Mouse (Mus musculus): ENCODE data around the gene Olfr804.

Olfr804 gene

GRCm38 (mm10) chr10:129702910-129703309 lies at the start of gene Olfr804:
Gene Olfr804, plus strand, starts transcription at chr10:129703210.
- TF ChIP-seq GATA4 (IDR thresholded peaks at IDR 0.05; ENCODE audit: insufficient replicate concordance, low read length) = no peak

- TF ChIP-seq GATA4 (IDR thresholded peaks at IDR 0.05; ENCODE audit: insufficient replicate concordance, low read length) = no peak
Observed at GRCm38 (mm10) chr10:129657394-129657793, 45.6 kb upstream of the Olfr804 start, which contains the start of gene Olfr800. Gene Olfr800, plus strand, starts transcription at chr10:129657694.

GRCm38 (mm10) chr10:129673765-129674164 lies 29.2 kb upstream of the Olfr804 start, which contains the start of gene Olfr801:
Gene Olfr801, minus strand, starts transcription at chr10:129673865.
- no peak for TF ChIP-seq GATA4 (IDR thresholded peaks at IDR 0.05; ENCODE audit: insufficient replicate concordance, low read length)

- no peak for TF ChIP-seq GATA4 (IDR thresholded peaks at IDR 0.05; ENCODE audit: insufficient replicate concordance, low read length)
Observed at GRCm38 (mm10) chr10:129688069-129688468, 14.9 kb upstream of the Olfr804 start, which contains the start of gene Olfr802. Gene Olfr802, minus strand, starts transcription at chr10:129688169.

- TF ChIP-seq GATA4 (IDR thresholded peaks at IDR 0.05; ENCODE audit: insufficient replicate concordance, low read length) = no peak
Observed at GRCm38 (mm10) chr10:129694186-129694585, 8.8 kb upstream of the Olfr804 start, which contains the start of gene Olfr803. Gene Olfr803, minus strand, starts transcription at chr10:129694286.

- no peak for TF ChIP-seq GATA4 (IDR thresholded peaks at IDR 0.05; ENCODE audit: insufficient replicate concordance, low read length)
Observed at GRCm38 (mm10) chr10:129729275-129729674, 26.3 kb downstream of the Olfr804 start, which contains the start of gene Olfr805. Gene Olfr805, minus strand, starts transcription at chr10:129729375.

GRCm38 (mm10) chr10:129741821-129742220 lies 38.8 kb downstream of the Olfr804 start, which contains the start of gene Olfr806:
Gene Olfr806, minus strand, starts transcription at chr10:129741921.
- no peak for TF ChIP-seq GATA4 (IDR thresholded peaks at IDR 0.05; ENCODE audit: insufficient replicate concordance, low read length)

GRCm38 (mm10) chr10:129757693-129758092 lies 54.7 kb downstream of the Olfr804 start, which contains the start of gene Olfr807:
Gene Olfr807, minus strand, starts transcription at chr10:129757793.
- no peak for TF ChIP-seq GATA4 (IDR thresholded peaks at IDR 0.05; ENCODE audit: insufficient replicate concordance, low read length)

Data from liver, adult (tissue).